Mouse (Mus musculus) ES-CJ7 (cell line): ENCODE measurements around the gene Tmem234.

Source experiments
- DNase-seq: peaks from one replicate; pipeline ENCODE4 v3.0.0; 2011; ENCODE audit warnings: low read depth, low spot score

Gene Tmem234

GRCm38 (mm10) chr4:129671491-129672082, 71.1 kb downstream of the Tmem234 start:
- peak; percentile 73 for DNase-seq

- peak; percentile 93 for DNase-seq
Measured at GRCm38 (mm10) chr4:129672083-129672877, 71.8 kb downstream of the Tmem234 start, which contains the start of gene Kpna6. Kpna6 (minus strand) TSS chr4:129672767.

- DNase-seq = no peak
Measured at GRCm38 (mm10) chr4:129672878-129673449, 72.5 kb downstream of the Tmem234 start.
